Mouse (Mus musculus): ENCODE results near the gene Rnf115. TPM values are rescaled to one million over a fixed set of nuclear protein-coding genes. Genes with fewer than 3 reads are reported as not detected.
"Not testable (repeated sequence)": the region's sequence is repeated elsewhere in the genome, so short reads cannot be mapped to it uniquely, and the experiment has no call there.

Gene Rnf115
- total RNA-seq, 1 experiment from 2014 or later: 37.2 TPM

DNA sequence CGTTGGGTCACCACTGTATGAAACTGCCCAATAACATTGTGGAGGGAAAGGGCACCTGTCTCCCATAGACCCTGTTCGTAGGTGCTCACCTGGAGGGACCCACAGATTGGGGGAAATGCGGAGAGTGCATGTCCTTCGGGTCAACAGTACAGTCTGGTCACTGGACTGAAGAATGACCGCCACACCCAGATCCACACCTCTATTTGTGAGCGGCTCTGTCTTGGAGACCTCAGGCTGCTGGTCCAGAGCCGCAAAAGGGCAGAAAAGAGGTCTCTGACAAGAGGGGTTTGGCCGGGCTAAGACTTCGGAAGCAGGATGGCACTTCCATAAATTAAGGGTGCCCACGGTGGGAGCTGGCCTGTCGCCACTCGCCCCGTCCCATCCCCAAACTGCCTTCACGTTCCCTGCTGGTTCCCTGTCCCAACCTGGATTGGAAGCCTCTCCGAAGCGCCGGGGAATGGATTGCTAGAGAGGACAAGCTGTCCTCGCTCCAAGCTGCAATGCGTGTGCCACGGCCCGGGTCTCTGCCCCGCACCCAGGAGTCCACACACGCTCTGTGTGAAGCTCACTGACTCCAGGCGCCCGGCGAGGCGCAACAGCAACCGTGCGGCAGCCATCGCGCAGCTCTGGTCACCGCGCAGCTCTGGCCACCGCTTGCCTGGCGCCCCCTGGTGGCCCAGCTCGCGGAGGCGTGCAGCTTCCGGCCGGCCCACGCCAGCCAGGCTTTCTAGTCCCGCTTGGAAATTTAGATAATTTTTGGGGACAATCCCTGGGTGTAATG is 19.4 kb upstream of the Rnf115 start, which contains the start of gene Nudt17:
Gene Nudt17, minus strand, starts transcription at position 660 of the 781 bp plus-strand sequence.
- DNase-seq: peak; percentile 89

DNA sequence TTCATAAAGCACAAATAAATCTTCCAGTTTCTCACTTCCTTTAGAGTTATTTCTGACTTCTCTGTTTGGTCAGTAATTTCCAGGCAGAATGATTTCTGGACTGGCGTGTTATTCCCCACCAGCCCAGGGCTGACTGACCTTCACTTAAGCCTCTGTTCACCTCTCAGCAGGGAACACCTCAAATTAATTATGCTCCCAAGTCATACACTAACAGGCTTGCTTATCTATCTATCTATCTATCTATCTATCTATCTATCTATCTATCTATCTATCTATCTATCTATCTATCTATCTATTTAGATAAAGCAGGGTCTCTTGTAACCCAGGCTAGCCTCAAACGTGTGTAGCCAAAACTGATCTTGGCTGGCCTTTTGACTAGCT is 18.8 kb upstream of the Rnf115 start:
- no peak for DNase-seq

DNA sequence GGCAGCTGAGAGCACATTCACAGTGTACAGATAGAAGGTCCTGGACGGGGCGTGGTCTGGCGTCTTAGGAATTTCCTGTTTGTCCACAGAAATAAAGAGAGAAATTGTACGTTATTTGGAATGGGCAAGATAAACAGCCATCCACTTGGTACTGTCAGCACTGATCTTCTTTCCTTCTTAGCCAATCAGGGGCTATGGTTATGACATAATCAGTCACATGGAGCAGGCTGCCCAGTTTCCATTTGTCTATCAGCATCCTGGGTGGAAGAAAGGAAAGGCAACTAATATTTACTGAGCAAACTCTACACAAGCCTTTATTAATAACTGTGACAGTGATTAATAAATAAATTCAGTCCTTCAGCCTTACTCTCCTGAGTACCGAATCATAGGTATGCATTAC is 13.2 kb upstream of the Rnf115 start:
- no peak for DNase-seq

DNA sequence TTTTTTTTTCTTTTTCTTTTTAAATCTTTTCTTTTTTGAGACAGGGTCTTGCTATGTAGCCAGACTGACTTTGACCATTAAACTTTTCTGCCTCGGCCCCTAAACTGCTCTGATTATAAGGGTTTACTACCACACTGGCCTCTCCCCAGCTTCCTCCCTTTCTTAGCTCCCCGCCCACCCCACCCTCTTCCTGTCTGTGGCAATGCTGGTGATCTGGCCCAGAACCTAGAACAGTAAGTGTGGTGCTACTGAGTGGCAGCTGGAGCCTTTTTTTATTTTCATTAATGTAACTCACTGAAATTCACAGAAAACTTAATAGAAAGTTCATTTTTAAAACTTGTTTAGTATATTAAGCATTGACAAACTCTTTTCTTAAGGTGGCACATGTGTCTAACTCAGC is 11.6 kb upstream of the Rnf115 start:
- DNase-seq: no peak

DNA sequence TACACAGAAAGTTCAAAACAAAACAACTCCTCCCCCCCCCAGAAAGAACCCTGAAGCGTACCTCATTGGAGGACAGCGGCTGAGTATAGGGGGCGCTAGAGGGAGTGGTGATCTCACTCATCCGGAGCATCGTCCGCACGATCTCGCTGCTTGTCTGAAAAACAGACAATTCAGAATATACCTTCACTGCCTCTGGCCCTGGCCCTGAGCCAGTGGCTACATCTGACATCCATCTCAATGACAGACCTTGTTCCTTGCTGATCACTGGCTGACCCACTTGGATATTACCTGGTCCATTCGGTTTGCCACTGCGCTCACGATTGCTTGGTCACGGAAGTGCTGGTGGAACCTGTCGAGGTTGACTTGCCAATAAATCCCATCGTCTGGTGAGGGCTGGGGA is 8.3 kb upstream of the Rnf115 start:
- DNase-seq: peak; percentile 57

DNA sequence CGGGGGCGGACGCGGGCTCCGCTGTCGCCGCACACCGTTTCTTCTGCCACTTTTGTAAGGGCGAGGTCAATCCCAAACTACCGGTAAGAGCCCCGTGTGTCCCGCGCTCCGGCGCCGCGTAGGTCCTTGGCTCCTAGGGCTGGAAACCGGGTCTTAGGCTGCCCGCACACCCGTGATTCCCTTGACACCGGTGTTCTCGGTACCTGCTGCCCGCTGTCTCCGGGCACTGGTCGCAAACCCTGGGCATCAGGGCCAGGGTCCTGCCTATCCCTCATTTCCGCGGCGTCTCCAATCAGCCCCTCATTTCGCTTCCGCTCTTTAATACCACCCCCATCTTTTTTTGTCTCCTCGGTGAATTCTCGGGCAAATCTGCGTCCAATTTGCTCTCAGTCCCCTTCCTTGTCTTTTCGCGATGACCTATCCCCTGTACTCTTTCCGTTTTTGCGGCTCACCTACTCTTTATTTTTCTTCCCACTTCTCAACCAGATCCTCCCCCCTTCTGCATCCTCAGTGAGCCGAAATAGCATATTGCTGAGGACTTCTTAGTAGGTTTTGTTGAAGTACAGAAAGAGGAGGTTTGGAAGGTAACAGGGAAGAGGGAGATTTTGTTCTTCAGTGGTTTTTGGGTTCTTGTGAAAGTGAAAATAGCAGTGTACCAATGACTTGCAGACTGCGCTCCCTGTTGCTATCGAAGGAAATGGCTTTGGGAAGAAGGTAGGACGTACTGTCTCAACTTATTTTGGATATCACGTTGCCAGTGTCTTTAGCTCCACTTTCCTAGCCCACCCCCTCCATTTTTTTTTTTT is 567 bp downstream of the Rnf115 start:
- no peak for DNase-seq

DNA sequence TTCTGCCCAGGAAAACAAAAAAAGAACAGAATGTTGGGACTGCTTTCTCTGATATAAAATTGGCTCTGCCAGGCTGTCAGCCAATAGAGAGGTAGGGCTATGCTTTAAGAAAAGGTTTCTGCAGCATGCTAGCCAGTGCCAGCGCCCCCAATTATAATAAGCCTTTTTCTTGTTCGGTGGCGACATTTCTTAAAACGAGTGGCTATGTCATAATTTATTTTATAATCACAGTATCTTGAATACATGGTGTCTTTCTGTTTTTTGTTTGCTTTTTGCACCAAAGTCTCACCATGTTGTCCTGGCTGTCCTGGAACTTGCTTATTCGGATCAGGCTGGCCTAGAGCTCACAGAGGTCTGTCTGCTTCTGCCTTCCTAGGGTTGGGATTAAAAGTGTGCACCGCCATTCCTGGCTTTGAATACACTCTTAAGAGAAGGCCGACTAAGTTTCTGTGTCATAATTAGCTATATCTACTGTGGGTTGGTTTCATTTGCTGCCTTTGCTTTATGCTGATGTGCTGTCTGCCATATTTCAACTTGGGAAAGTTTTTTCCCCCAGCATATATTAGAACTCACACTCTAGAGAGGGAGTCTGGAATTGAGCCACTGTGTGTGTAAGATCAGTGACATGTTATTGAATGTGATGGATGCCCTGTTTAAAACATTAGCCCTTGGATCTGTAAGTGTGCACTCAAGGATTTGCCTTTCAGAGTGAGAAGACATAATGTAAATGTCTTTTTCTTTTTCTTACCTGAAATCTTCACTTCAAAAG is 1.4 kb downstream of the Rnf115 start:
- DNase-seq: no peak

DNA sequence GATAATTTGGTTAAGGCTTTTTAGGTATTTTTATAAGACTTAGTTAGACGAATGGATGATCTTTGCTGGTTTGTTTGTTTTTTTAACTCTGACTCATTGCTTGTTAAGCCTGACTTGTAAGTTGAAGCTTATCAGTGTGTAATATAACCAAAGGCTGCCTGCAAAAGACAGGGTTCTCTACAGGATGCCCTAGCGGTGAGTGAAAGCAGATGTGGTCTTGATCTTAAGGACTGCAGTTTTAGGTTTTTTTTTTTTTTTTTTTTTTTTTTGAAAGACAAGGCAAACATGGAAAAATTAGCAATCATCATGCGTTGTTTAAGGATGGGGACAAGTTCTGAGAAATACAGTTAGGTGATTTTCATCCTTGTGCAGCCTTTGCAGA is 1.9 kb downstream of the Rnf115 start:
- no peak for DNase-seq

DNA sequence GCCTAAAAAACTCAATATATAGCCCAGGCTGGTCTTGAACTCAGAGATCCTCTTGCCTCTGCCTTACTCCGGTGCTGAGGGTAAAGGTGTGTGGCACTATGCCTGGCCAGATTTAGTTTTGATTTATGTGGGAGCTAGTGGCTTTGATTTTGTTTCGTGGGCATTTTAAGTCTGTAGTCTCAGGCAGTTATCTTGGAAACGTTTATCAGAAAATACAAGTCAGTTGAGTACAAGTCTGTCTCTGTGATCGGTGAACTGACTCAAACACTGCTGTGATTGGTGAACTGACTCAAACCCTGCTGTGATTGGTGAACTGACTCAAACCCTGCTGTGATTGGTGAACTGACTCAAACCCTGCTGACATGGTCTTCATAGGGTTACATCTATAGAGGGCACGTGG is 3.3 kb downstream of the Rnf115 start:
- no peak for DNase-seq

DNA sequence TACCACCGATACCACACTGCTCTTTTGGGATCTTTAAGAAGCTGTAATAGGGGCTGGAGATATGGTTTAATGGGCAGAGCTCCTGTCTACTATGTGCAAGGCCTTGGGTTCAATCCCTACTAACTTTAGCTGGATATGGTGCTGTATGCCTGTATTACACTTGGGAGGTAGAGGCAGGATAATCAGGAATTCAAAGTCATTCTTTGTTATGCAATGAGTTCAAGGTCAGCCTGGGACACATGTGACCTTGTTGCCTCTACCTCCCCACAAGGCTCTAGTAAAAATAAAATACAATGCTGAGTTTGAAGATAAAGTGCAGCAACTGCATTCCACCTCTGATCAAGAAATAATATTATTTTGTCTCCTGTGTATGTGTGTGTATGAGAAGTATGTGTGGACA is 6.5 kb downstream of the Rnf115 start:
- DNase-seq: no peak

DNA sequence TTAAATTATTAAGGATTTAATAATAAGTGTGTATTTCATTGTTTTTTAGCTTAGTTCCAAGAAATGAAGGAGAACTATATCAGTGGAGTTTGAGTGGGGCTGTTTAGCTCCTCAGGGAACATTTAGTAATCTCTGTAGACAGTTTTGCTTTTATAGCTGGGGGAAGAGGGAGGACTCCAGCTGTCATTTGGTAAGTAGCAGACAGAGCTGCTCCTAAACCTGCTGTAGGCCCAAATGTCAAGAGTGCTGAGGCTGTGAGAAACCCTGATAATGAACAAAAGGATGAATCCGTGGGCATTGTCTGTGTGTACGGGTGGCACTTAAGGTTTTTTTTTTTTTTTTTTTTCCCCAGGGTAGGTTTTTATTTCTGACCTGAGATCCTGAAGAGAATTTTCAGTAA is 7.7 kb downstream of the Rnf115 start:
- DNase-seq: no peak

DNA sequence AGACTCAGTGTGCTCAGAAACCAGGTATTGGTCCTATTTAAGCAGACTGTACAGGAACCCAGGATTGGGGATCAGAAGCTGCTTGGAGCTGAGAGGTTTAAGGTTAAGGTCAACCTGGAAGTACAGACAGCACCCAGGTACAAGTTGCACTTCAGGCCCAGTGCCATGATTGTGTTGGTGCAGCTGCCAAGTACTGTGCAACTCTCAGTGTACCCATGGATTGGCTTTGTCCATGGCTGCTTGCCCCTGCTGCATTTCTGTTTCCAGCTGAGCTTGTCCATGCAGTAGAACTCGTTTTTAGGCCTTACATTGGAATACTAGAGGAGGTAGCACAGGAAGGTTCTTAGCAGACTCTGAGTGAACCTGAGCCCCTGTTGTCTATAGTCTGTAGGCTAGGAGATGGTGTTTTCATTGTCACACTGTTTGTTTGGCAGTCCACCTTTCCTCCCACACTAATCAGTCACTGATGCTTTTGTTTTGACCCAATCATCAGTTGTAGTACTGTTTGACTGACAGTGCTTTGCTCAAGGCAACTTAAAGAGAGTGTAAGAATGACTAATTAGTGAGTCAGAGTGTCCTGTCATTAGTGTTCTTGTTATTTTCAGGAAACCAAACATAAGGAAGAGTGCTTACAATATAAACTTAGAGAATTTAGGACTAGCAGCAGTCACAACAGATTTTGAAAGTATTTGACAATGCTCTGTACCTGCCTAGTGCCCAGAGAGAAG is 9.7 kb downstream of the Rnf115 start:
- no peak for DNase-seq

DNA sequence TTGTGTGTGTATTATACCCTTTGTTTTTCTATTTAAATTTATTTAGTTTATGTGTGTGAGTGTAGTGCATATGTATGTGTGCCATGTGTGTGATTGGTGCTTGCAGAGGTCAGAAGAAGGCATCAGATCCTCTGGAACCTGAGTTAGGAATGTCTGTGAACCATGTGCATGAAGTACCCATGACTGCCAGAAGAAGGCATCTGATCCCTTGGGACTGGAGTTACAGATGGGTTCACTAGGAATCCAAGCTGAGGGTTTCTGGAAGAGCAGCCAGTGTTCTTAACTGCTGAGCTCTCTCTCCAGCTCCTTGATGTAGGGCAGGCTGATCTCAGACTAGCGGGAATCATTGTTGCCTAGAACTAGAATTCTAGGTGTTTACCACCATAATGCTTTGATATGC is 10.5 kb downstream of the Rnf115 start:
- no peak for DNase-seq

DNA sequence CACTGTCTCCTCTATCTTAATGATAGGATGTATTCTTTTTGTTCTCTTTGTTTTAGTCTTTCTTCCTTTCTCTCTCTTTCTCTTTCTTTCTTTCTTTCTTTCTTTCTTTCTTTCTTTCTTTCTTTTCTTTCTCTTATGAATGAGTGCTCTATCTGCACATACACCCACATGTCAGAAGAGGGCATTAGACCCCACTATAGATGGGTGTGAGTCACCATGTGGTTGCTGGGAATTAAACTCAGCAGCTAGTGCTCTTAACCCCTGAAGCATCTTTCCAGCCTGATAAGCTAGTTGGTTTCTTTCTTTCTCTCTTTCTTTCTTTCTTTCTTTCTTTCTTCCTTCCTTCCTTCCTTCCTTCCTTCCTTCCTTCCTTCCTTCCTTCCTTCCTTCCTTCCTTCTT is 12.8 kb downstream of the Rnf115 start:
- not testable (repeated sequence) for DNase-seq

DNA sequence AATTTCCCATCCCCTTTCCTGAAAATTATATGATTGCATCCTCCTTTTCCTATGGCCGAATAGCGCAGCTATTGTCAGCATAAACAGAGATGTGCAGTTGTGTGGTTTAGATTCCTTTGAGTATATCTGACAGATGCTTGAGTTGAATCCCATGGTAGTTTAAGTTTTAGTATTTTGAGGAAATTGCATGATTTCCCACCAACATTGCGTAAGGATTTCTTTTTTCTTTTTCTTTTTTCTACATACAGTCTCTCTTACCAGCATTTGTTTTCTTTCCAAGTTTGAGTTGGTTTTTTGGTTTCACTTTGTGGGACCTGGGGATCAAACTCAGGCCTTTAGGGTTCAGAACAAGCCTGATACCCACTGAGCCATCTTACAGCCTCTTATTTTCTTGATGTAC is 16.9 kb downstream of the Rnf115 start:
- no peak for DNase-seq

DNA sequence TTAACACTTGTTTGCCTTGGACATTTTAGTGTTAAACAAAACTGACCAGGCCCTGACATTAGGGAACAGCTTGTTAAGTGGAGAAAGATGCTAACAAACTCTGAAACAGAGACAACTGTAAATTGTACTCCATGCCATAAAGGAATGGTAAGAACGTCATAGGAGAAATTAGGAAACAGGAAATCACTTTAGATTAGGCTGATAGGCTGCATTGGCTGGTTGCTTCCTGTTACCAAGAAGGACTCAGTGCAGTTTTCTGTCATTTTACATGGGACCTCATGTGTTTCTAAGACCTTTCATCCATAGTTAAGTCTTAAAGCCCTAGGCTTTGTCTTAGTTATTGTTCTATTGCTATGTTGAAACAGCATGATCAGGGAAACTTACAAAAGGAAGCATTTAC is 19.4 kb downstream of the Rnf115 start:
- no peak for DNase-seq

DNA sequence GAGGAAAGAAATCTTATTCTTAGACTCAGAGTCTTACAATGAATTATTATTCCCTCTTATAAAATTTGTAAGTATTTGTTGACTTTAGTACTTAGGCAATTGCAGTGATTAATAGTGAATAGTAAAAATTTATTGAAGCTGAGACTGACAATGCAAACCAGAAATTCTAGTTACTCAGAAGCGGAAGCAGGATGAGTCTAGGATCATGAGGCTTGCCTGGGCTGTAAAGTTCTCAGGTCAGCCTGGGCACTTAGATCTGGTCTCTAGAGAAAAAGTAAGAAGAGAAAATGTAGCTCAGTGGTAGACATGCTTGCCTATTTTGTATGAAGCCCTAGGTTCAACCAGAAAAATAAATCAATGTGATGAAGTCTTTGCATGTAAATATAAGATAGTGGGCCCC is 28.5 kb downstream of the Rnf115 start:
- DNase-seq: no peak

DNA sequence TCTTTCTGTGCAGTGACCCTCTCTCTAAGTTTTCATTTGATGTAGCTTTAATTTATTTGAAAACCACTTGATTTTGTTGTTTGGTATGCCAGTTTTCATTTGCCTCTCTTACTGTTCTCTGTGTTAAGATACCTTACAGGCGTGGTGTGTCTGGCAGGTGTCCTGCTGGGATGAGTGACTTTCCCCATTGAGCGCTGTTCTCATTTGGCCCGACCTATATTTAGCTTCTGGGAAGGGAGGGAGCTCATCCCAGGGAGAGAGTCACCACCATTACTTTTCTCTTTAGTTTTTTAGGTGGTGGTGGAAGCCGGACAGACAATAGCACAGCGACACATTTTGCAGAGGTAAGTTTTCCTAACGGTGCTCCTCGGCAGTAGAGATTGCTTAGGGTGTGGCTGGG is 30.2 kb downstream of the Rnf115 start:
- DNase-seq: no peak

DNA sequence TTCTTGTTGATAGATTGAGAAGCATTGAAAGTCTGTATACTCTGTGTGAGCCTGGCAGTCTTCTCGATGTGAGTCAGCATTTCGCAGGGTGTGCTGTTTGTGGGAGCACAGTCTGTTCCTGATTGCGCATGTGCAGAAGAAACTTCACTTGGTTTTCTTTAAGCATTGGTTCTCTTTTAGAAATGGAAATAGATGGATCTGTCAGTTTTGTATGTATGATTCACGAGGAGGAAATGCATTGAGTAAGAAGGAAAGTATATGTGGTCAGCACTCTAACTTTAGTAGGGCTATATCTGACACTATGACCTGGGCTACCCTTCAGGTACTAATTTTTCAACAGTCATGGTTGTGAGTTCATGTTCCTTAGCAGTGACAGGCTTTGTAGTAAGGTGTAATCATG is 32.2 kb downstream of the Rnf115 start:
- no peak for DNase-seq

DNA sequence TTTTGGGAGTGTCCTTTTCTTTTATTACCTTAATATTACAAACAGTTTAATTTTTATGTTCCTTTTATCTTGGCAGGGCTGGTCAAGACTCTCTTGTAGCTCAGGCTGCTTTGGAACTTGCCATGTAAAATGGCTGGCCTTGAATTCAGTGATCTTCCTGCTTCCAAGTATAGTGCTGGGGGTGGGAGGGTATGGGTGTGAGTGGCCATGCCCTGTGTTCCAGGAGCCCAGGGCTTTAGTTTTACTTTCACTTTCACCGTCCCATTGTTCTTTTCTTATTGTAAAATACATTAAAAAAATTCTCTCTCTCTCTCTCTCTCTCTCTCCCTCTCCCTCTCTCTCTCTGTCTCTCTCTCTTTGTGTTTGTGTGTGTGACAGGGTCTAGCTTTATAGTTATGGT is 37.1 kb downstream of the Rnf115 start:
- no peak for DNase-seq

DNA sequence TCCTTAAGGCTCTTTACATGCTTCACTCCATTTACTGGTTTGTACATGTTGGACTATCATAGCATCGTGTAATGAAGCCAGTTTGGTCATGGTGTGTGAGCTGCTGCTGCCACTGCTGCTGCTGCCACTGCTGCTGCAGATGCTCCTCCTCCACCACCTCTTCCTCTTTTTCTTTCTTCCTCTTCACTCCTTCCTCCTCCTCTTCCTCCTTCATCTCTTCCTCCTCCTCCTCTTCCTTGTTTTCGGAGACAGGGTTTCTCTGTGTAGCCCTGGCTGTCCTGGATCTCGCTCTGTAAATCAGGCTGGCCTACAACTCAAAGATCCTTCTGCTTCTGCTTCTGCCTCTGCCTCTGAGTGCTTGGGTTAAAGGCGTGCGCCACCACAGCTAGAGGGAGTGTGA is 42.5 kb downstream of the Rnf115 start:
- DNase-seq: no peak

DNA sequence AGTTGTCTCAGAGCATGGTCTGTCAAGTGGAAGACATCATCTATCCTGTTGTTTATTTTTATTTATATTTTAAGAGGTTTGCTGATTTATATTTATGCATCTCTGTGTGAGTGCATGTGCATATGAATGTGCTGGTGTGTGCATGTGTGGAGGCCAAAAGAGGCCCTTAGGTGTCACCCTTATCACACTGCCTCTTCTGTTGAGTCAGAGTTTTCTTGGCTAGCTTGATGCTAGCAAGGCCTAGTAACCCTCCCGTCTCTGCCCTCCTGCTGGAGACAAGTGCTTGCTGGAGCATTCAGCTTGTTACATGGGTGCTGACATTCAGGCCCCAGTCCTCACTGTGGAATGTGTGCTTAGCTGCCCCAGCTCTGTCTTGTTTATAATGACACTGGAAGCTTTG is 45.5 kb downstream of the Rnf115 start:
- DNase-seq: no peak

Measured in adrenal gland, postnatal 25 days (tissue).